Mouse (Mus musculus): Measurements from ENCODE around the gene Aebp2.

DNA sequence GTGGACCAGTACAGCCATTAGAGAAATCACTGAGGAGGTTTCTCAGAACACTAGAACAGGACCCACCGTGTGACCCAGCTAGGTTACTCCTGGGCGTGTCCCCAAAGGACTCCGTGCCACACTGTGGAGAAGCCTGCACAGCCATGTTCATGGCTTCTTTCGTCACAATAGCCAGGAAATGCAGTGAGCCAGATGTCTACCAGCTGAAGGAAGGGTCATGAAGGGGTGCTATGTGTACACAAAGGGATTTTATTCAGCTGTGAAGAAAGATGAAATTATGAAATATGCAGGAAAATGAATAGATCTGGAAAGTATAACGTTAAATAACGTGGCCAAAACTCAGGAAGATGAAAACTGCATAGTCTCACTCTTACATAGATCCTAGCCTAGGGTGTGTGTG is 69.7 kb downstream of the Aebp2 start:
- TF ChIP-seq EP300 (IDR thresholded peaks at IDR 0.05; ENCODE audit: low read depth), result no peak
- TF ChIP-seq CTCF (IDR thresholded peaks at IDR 0.05; ENCODE audit: low read depth), result no peak
